Mouse (Mus musculus): ENCODE results near the gene Mmp17. TPM values are rescaled to one million over a fixed set of nuclear protein-coding genes. Genes with fewer than 3 reads are reported as not detected.
A peak's percentile ranks its signal among the peaks of the same experiment; 100 is the strongest.
"Not testable (repeated sequence)": the region's sequence is repeated elsewhere in the genome, so short reads cannot be mapped to it uniquely, and the experiment has no call there.

The Mmp17 gene
- total RNA-seq, 2 experiments from 2014 or later: 0.89 to 1.7 TPM

GRCm38 (mm10) chr5:129584583-129585541 is 893 bp downstream of the Mmp17 start:
- peak; percentile 40 to 51 for DNase-seq
- intact Hi-C loops (cut with DNase I): loop anchor here (1.0 to 5.0 kb wide), 2 partner anchors 83 to 200 kb away; partner anchors contain the start of gene Sfswap

- intact Hi-C loops (cut with DNase I): loop anchor here (1.0 to 2.0 kb wide), 3 partner anchors 169 to 523 kb away; no protein-coding TSS in a partner anchor
- peak; percentile 85 to 91 for DNase-seq
These were observed 2.0 kb downstream of the Mmp17 start for GRCm38 (mm10) chr5:129586016-129586415.

- intact Hi-C loops (cut with DNase I): loop anchor here (1.0 to 2.0 kb wide), 3 partner anchors 170 to 524 kb away; no protein-coding TSS in a partner anchor
These were observed 2.5 kb downstream of the Mmp17 start for GRCm38 (mm10) chr5:129586471-129586870.

GRCm38 (mm10) chr5:129590915-129591314 is 6.9 kb downstream of the Mmp17 start:
- intact Hi-C loops (cut with DNase I): no loop called here
- no peak for DNase-seq

More at GRCm38 (mm10) chr5:129586471-129586870, 2.5 kb downstream of the Mmp17 start:
- no peak for DNase-seq

- intact Hi-C loops (cut with DNase I): loop anchor here (2.0 kb wide), 2 partner anchors 416 to 532 kb away; no protein-coding TSS in a partner anchor
These were observed 10.4 kb downstream of the Mmp17 start for GRCm38 (mm10) chr5:129594116-129595114.

GRCm38 (mm10) chr5:129602071-129602487 is 18.1 kb downstream of the Mmp17 start:
- intact Hi-C loops (cut with DNase I): no loop called here
- DNase-seq: no peak

More at GRCm38 (mm10) chr5:129594116-129595114, 10.4 kb downstream of the Mmp17 start:
- peak; percentile 83 to 92 for DNase-seq

GRCm38 (mm10) chr5:129607476-129607875 is 23.5 kb downstream of the Mmp17 start:
- DNase-seq: no peak
- intact Hi-C loops (cut with DNase I): no loop called here

GRCm38 (mm10) chr5:129611060-129611459 is 27.1 kb downstream of the Mmp17 start:
- intact Hi-C loops (cut with DNase I): loop anchor here (2.0 to 5.0 kb wide), 2 partner anchors 114 to 131 kb away; partner anchors contain the start of gene Nipsnap2
- peak; percentile 82 to 83 for DNase-seq

GRCm38 (mm10) chr5:129620600-129620999 is 36.6 kb downstream of the Mmp17 start:
- DNase-seq; intact Hi-C loops (cut with DNase I): not testable (repeated sequence)

GRCm38 (mm10) chr5:129621361-129621760 is 37.4 kb downstream of the Mmp17 start:
- intact Hi-C loops (cut with DNase I): no loop called here

GRCm38 (mm10) chr5:129626099-129626498 is 42.1 kb downstream of the Mmp17 start:
- DNase-seq: no peak
- intact Hi-C loops (cut with DNase I): no loop called here

More at GRCm38 (mm10) chr5:129621361-129621760, 37.4 kb downstream of the Mmp17 start:
- no peak for DNase-seq

GRCm38 (mm10) chr5:129626586-129626985 is 42.6 kb downstream of the Mmp17 start:
- intact Hi-C loops (cut with DNase I); DNase-seq: not testable (repeated sequence)

GRCm38 (mm10) chr5:129632270-129633250 is 48.6 kb downstream of the Mmp17 start:
- intact Hi-C loops (cut with DNase I); DNase-seq: not testable (repeated sequence)

GRCm38 (mm10) chr5:129650858-129651257 is 66.9 kb downstream of the Mmp17 start:
- no peak for DNase-seq
- intact Hi-C loops (cut with DNase I): no loop called here

GRCm38 (mm10) chr5:129657016-129657415 is 73.0 kb downstream of the Mmp17 start:
- intact Hi-C loops (cut with DNase I): no loop called here
- DNase-seq: no peak

GRCm38 (mm10) chr5:129657931-129658330 is 74.0 kb downstream of the Mmp17 start:
- DNase-seq: no peak

More at GRCm38 (mm10) chr5:129657931-129658330, 74.0 kb downstream of the Mmp17 start:
- intact Hi-C loops (cut with DNase I): no loop called here
